Mouse (Mus musculus): Measurements from ENCODE around the gene Hk2.

DNA sequence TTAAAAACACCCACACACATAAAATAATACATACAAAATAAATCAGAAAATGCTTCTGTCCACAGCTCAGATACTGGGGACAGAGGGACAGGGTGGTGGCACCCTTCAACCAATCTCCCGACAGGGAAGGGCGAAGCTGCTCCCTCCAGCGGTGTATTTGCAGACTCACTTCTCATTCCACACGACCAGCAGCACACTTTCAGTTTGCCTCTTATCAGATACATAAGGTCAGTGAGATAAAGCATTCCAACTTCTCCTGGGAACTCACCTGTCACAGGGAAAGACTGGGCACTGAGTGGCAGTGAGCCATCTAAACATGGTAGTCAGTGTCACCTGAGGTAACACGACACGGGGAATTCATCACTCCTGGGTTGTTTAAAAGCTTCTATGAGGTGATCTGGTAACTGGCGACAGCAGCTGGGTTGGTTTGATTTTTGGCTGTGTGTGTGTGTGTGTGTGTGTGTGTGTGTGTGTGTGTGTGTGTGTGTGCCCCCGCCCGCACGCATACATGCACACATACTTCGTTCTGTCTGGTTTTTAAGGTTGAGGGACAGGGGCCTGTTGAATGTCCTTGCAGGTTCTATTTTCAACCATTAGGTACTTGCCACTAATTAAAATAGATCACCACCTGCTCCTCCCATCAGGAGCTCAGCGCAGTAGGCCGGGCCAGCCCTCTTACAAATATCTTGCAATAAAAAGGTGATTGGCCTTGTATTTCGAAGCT lies 20.5 kb downstream of the Hk2 start:
- TF ChIP-seq CTCF (conservative IDR thresholded peaks at IDR 0.05; ENCODE audit: low read length), result no peak
- TF ChIP-seq NANOG (IDR thresholded peaks at IDR 0.05; ENCODE audit: borderline replicate concordance, low read length), result no peak

All from E14TG2a.4 (cell line).